Mouse (Mus musculus): ENCODE measurements around the gene Tubb4a. TPM values are rescaled to one million over a fixed set of nuclear protein-coding genes. Genes with fewer than 3 reads are reported as not detected.

Gene Tubb4a
- total and polyA plus RNA-seq, 3 experiments: 0.89 to 2.1 TPM; not detected in 1

GRCm38 (mm10) chr17:57099629-57100325 lies 12.2 kb upstream of the Tubb4a start:
- H3K27ac ChIP-seq (ENCODE audit: insufficient read depth, low read depth): peak overlapping the region; percentile 79
- dilution Hi-C loops (cut with MboI; ENCODE audit: extremely low pct_ligation_motif_present, extremely low pct_unique_long_range_greater_than_20kb, low sequenced_read_pairs) (no loop called here), in situ Hi-C loops (cut with MboI; ENCODE audit: low pct_ligation_motif_present, low pct_unique_long_range_greater_than_20kb, low sequenced_read_pairs) (loop anchor here (5.0 to 25.0 kb wide), 2 partner anchors 68 to 238 kb away; no protein-coding TSS in a partner anchor)
- TF ChIP-seq RAD21 (IDR thresholded peaks at IDR 0.05; ENCODE audit: low read depth, low read length) (peak; percentile 78), E2F4 (IDR thresholded peaks at IDR 0.05; ENCODE audit: insufficient replicate concordance, low read depth, low read length) (no peak), MAZ (IDR thresholded peaks at IDR 0.05; ENCODE audit: low read depth, low read length) (peak; percentile 64; the same call in 1 of the 2 replicates), TCF12 (IDR thresholded peaks at IDR 0.05; ENCODE audit: low read depth, low read length) (no peak), ETS1 (conservative IDR thresholded peaks at IDR 0.05; ENCODE audit: low read depth, low read length) (no peak; the same call in 1 of the 2 replicates), KAT2A (IDR thresholded peaks at IDR 0.05; ENCODE audit: insufficient replicate concordance, low read length) (no peak), CHD2 (IDR thresholded peaks at IDR 0.05; ENCODE audit: low read length) (no peak), ELF1 (IDR thresholded peaks at IDR 0.05; ENCODE audit: low read depth, low read length) (no peak), CTCF (conservative IDR thresholded peaks at IDR 0.05 in 1 of 2, IDR thresholded peaks at IDR 0.05 in 1 of 2; ENCODE audit: low read depth in 2 of 2, low read length in 2 of 2) (peak in 1 of 2 experiments; percentile 71; a peak in 2 of 4 replicates), UBTF (IDR thresholded peaks at IDR 0.05; ENCODE audit: low read depth, low read length) (no peak), NRF1 (IDR thresholded peaks at IDR 0.05; ENCODE audit: low read depth, low read length) (no peak), POLR2AphosphoS2 (IDR thresholded peaks at IDR 0.05; ENCODE audit: low read depth, low read length) (no peak), MXI1 (IDR thresholded peaks at IDR 0.05; ENCODE audit: low read depth, low read length) (peak; percentile 35; the same call in 1 of the 2 replicates), PAX5 (IDR thresholded peaks at IDR 0.05; ENCODE audit: low read length) (no peak), ZC3H11A (IDR thresholded peaks at IDR 0.05; ENCODE audit: low read depth, low read length) (no peak), MYC (IDR thresholded peaks at IDR 0.05; ENCODE audit: low read depth, low read length) (no peak), MEF2A (IDR thresholded peaks at IDR 0.05; ENCODE audit: borderline replicate concordance, low read depth, low read length) (no peak), USF1 (IDR thresholded peaks at IDR 0.05; ENCODE audit: low read depth, low read length) (no peak), USF2 (conservative IDR thresholded peaks at IDR 0.05; ENCODE audit: low read depth, low read length) (no peak), POLR2A (IDR thresholded peaks at IDR 0.05; ENCODE audit: low read depth, low read length) (peak; percentile 54), JUND (conservative IDR thresholded peaks at IDR 0.05; ENCODE audit: low read depth, low read length) (peak; percentile 89), SMC3 (IDR thresholded peaks at IDR 0.05; ENCODE audit: low read depth, low read length) (peak; percentile 74), MAX (IDR thresholded peaks at IDR 0.05; ENCODE audit: low read length) (no peak), ZKSCAN1 (IDR thresholded peaks at IDR 0.05; ENCODE audit: borderline replicate concordance, low read depth, low read length) (no peak), ZMIZ1 (IDR thresholded peaks at IDR 0.05; ENCODE audit: low read depth, low read length) (no peak), CHD1 (IDR thresholded peaks at IDR 0.05; ENCODE audit: low read depth, low read length) (0 out of 2 replicates have a peak, but pooled peaks have one; percentile 22), MAFK (IDR thresholded peaks at IDR 0.05; ENCODE audit: insufficient replicate concordance, low read length) (no peak), JUN (IDR thresholded peaks at IDR 0.05; ENCODE audit: insufficient read depth, low read depth, low read length) (peak; percentile 70), HCFC1 (IDR thresholded peaks at IDR 0.05; ENCODE audit: low read depth, low read length) (no peak), NELFE (IDR thresholded peaks at IDR 0.05; ENCODE audit: low read depth, low read length) (no peak), BHLHE40 (IDR thresholded peaks at IDR 0.05; ENCODE audit: low read depth, low read length) (no peak), TBP (conservative IDR thresholded peaks at IDR 0.05; ENCODE audit: low read depth, low read length) (peak; percentile 63), RCOR1 (conservative IDR thresholded peaks at IDR 0.05; ENCODE audit: low read depth, low read length) (no peak), EP300 (IDR thresholded peaks at IDR 0.05; ENCODE audit: low read length) (peak; percentile 59), IRF4 (IDR thresholded peaks at IDR 0.05; ENCODE audit: low read depth, low read length) (peak; percentile 95), ZNF384 (IDR thresholded peaks at IDR 0.05; ENCODE audit: low read depth, low read length) (no peak), GABPA (IDR thresholded peaks at IDR 0.05; ENCODE audit: insufficient replicate concordance, low read depth, low read length) (no peak), SIN3A (IDR thresholded peaks at IDR 0.05; ENCODE audit: low read length) (no peak)
- H3K4me1 ChIP-seq (ENCODE audit: control insufficient read depth in 1 of 2, insufficient read depth in 2 of 2): peaks cover 33 to 73% of the 10 kb centered on the region in 2 experiments
- peak overlapping the region; percentile 29; the same call in 1 of the 2 replicates for H3K9ac ChIP-seq (ENCODE audit: insufficient read depth, low read depth)
- peaks cover 7 to 31% of the 10 kb centered on the region in 2 experiments for H3K36me3 ChIP-seq (replicated peaks in 1 of 2; ENCODE audit: control insufficient read depth in 1 of 2, insufficient read depth in 1 of 2, low read length in 1 of 2)
- H3K4me3 ChIP-seq (replicated peaks in 1 of 3; ENCODE audit: low read depth in 2 of 3, low read length in 2 of 3, poor library complexity in 1 of 3): peak overlapping the region in 1 of 3 experiments; percentile 3
- H3K9me3 ChIP-seq (replicated peaks; ENCODE audit: low read length): no peaks in the 10 kb centered on the region
- DNase-seq (ENCODE audit: extremely low read depth): peak; percentile 86
- H3K79me2 ChIP-seq (replicated peaks; ENCODE audit: control insufficient read depth, extremely low read depth, insufficient read depth, poor library complexity, severe bottlenecking): no peaks in the 10 kb centered on the region; the same call in 1 of the 2 replicates
- H3K27me3 ChIP-seq (replicated peaks): no peaks in the 10 kb centered on the region
- peak overlapping the region; percentile 30; the same call in 1 of the 2 replicates for H3K4me2 ChIP-seq (ENCODE audit: insufficient read depth, low read depth, poor library complexity, severe bottlenecking)

Data from CH12.LX (cell line).